Mouse (Mus musculus): Measurements from ENCODE around the gene Pigq.

DNA sequence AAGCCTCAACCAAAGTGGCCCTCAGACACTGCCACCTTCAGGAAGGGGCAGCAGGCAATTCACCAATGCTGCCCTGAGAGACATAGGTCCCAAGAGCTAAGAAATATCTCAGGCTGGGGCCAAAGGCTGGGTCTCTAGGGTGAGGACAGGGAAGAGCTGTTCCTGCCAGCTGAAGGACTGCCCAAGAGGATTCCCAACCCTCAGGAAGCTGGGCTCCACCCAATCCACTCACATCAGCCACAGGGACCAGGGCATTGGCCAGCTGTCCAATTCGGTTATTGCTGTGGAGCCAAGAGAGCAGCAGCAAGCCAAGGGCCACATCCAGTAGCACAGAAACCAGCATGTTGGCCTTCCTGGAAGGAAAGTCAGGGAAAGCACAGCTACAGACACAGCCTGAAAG lies 10.2 kb downstream of the Pigq start:
- TF ChIP-seq POLR2A (IDR thresholded peaks at IDR 0.05; ENCODE audit: insufficient read length, low read depth) (no peak), CEBPB (IDR thresholded peaks at IDR 0.05; ENCODE audit: insufficient read depth, poor library complexity, severe bottlenecking) (no peak), MAX (IDR thresholded peaks at IDR 0.05; ENCODE audit: low read depth) (no peak), TCF12 (IDR thresholded peaks at IDR 0.05; ENCODE audit: insufficient read depth, poor library complexity, severe bottlenecking) (no peak), MYOG (IDR thresholded peaks at IDR 0.05; ENCODE audit: control insufficient read depth in 1 of 3, insufficient read depth in 1 of 3, insufficient read length in 2 of 3, low read depth in 2 of 3) (no peak)

All from myocyte (in vitro differentiated cells).